Comparison of ENCODE assay signal across 14 mouse cellular contexts in genomic region chr12:16261465-16261864, GRCm38 (mm10).
"Had no signal": no experiment of that assay in that cellular context is flagged by ENCODE, and none has a peak within 500 bp of the region (broad histone marks: within the 10 kb centered on the region; RNA-seq: fewer than 3 reads in every experiment).

No protein-coding gene starts in this region.

- H3K9ac ChIP-seq: neural tube, embryonic 13.5 days; neural tube, embryonic 15.5 days; stomach, embryonic 15.5 days had no signal

- H3K4me1 ChIP-seq: neural tube, embryonic 13.5 days; neural tube, embryonic 15.5 days; stomach, embryonic 15.5 days had no signal

- H3K4me3 ChIP-seq: neural tube, embryonic 13.5 days; neural tube, embryonic 15.5 days; stomach, embryonic 15.5 days had no signal

- H3K4me2 ChIP-seq: neural tube, embryonic 13.5 days; neural tube, embryonic 15.5 days; stomach, embryonic 15.5 days had no signal

- H3K9me3 ChIP-seq: neural tube, embryonic 13.5 days; neural tube, embryonic 15.5 days; stomach, embryonic 15.5 days had no signal

- H3K27ac ChIP-seq: neural tube, embryonic 13.5 days; neural tube, embryonic 15.5 days; stomach, embryonic 15.5 days; stomach, postnatal 0 days had no signal

- H3K36me3 ChIP-seq: neural tube, embryonic 13.5 days; neural tube, embryonic 15.5 days; stomach, embryonic 15.5 days had no signal

- DNase-seq: right cerebral cortex, postnatal 14 days; right cerebral cortex, postnatal 25 days; right cerebral cortex, postnatal 4 days; spleen, adult 18-20 months; thymus, adult 18-20 months; thymus, adult 2 months; thymus, postnatal 14 days; thymus, postnatal 25 days; thymus, postnatal 36 days; thymus, postnatal 4 days had no signal

- H3K27me3 ChIP-seq: neural tube, embryonic 13.5 days; neural tube, embryonic 15.5 days; stomach, embryonic 15.5 days had no signal
